Mouse (Mus musculus): ENCODE data around the gene 4921507P07Rik.
A peak's percentile ranks its signal among the peaks of the same experiment; 100 is the strongest.
"Not testable (repeated sequence)": the region's sequence is repeated elsewhere in the genome, so short reads cannot be mapped to it uniquely, and the experiment has no call there.

The 4921507P07Rik gene

GRCm38 (mm10) chr6:50596301-50597211 is at the start of gene 4921507P07Rik:
Gene 4921507P07Rik, minus strand, starts transcription at chr6:50596632.
- Histone ChIP-seq H3K9me3 (ENCODE audit: low read length) (peaks cover 4% of the 10 kb centered on the region; the same call in 1 of the 2 replicates), H3K36me3 (ENCODE audit: insufficient read depth, low read length) (no peaks in the 10 kb centered on the region), H3K4me3 (replicated peaks; ENCODE audit: low read length) (peak within 1 kb of the TSS; percentile 84), H3K4me1 (replicated peaks; ENCODE audit: low read depth, low read length) (peaks cover 3% of the 10 kb centered on the region; the same call in 1 of the 2 replicates), H3K27me3 (ENCODE audit: insufficient read depth, low read length) (peaks cover 46% of the 10 kb centered on the region)
- TF ChIP-seq NANOG (IDR thresholded peaks at IDR 0.05; ENCODE audit: borderline replicate concordance, low read length) (no peak), CTCF (conservative IDR thresholded peaks at IDR 0.05; ENCODE audit: low read length) (peak; percentile 41), POU5F1 (IDR thresholded peaks at IDR 0.05; ENCODE audit: borderline replicate concordance, low read length) (no peak)

- Histone ChIP-seq H3K4me3 (replicated peaks; ENCODE audit: low read length) (no peak overlapping the region), H3K9me3 (ENCODE audit: low read length) (peaks cover 85% of the 10 kb centered on the region), H3K36me3 (ENCODE audit: insufficient read depth, low read length) (no peaks in the 10 kb centered on the region), H3K27me3 (ENCODE audit: insufficient read depth, low read length) (no peaks in the 10 kb centered on the region), H3K4me1 (replicated peaks; ENCODE audit: low read depth, low read length) (no peaks in the 10 kb centered on the region)
- no peak for TF ChIP-seq POU5F1 (IDR thresholded peaks at IDR 0.05; ENCODE audit: borderline replicate concordance, low read length)
- no peak for TF ChIP-seq NANOG (IDR thresholded peaks at IDR 0.05; ENCODE audit: borderline replicate concordance, low read length)
- no peak for TF ChIP-seq CTCF (conservative IDR thresholded peaks at IDR 0.05; ENCODE audit: low read length)
Observed at GRCm38 (mm10) chr6:50644701-50645100, 48.3 kb upstream of the 4921507P07Rik start.

DNA sequence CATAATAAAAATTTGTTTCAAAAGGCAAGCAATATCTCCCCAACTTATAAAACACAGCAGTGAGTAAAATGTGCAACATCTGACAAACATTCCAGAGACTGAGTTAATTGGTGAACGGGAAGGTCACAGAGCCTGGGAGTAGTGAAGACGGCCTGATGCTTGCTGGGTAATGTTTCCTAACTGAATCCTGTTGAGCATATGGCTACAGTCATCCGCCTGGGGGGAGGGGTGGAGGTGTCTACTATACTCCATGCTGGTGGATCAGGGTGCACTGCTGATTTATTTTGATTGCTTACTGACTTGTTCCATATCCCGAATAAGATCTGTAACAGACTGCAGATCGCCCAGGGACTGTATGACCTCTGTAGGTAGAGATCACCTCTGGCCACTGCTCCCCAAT is 45.5 kb upstream of the 4921507P07Rik start:
- Histone ChIP-seq H3K9me3 (ENCODE audit: low read length) (peaks cover 95% of the 10 kb centered on the region), H3K4me1 (replicated peaks; ENCODE audit: low read depth, low read length) (no peaks in the 10 kb centered on the region), H3K27me3 (ENCODE audit: insufficient read depth, low read length) (no peaks in the 10 kb centered on the region), H3K4me3 (replicated peaks; ENCODE audit: low read length) (no peak overlapping the region), H3K36me3 (ENCODE audit: insufficient read depth, low read length) (no peaks in the 10 kb centered on the region)
- no peak for TF ChIP-seq POU5F1 (IDR thresholded peaks at IDR 0.05; ENCODE audit: borderline replicate concordance, low read length)
- TF ChIP-seq CTCF (conservative IDR thresholded peaks at IDR 0.05; ENCODE audit: low read length), result no peak
- no peak for TF ChIP-seq NANOG (IDR thresholded peaks at IDR 0.05; ENCODE audit: borderline replicate concordance, low read length)

GRCm38 (mm10) chr6:50640377-50640776 is 43.9 kb upstream of the 4921507P07Rik start:
- Histone ChIP-seq H3K36me3 (ENCODE audit: insufficient read depth, low read length) (no peaks in the 10 kb centered on the region), H3K27me3 (ENCODE audit: insufficient read depth, low read length) (no peaks in the 10 kb centered on the region)
- peak; percentile 29; the same call in 1 of the 2 replicates for TF ChIP-seq CTCF (conservative IDR thresholded peaks at IDR 0.05; ENCODE audit: low read length)
- no peak for TF ChIP-seq NANOG (IDR thresholded peaks at IDR 0.05; ENCODE audit: borderline replicate concordance, low read length)
- no peak for TF ChIP-seq POU5F1 (IDR thresholded peaks at IDR 0.05; ENCODE audit: borderline replicate concordance, low read length)

DNA sequence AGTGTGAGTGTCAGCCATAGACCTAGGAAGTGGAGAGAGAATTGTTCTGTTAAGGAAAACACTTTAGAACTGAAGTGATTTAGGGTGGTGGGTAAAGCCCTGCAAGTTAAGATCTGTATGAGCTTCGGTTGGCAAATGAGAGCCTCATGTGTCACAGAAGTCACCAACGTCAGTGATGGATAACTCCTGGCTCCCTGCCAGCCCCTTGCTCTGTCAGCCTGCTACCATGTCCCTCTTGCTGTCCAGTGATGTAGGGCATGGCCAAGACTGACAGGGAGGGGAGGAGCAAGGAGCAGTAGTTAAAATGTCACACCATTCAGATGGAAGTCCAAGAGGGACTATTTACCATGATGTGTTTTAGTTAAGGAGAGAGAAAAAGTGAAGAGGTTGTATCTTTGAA is 43.2 kb upstream of the 4921507P07Rik start:
- no peaks in the 10 kb centered on the region for H3K4me1 ChIP-seq (replicated peaks; ENCODE audit: low read depth, low read length)
- H3K36me3 ChIP-seq (ENCODE audit: insufficient read depth, low read length), result no peaks in the 10 kb centered on the region
- TF ChIP-seq CTCF (conservative IDR thresholded peaks at IDR 0.05; ENCODE audit: low read length) (no peak), NANOG (IDR thresholded peaks at IDR 0.05; ENCODE audit: borderline replicate concordance, low read length) (no peak), POU5F1 (IDR thresholded peaks at IDR 0.05; ENCODE audit: borderline replicate concordance, low read length) (no peak)
- H3K9me3 ChIP-seq (ENCODE audit: low read length), result peaks cover 89% of the 10 kb centered on the region
- no peaks in the 10 kb centered on the region for H3K27me3 ChIP-seq (ENCODE audit: insufficient read depth, low read length)
- H3K4me3 ChIP-seq (replicated peaks; ENCODE audit: low read length), result no peak overlapping the region

More at GRCm38 (mm10) chr6:50640377-50640776, 43.9 kb upstream of the 4921507P07Rik start:
- no peak overlapping the region for H3K4me3 ChIP-seq (replicated peaks; ENCODE audit: low read length)
- no peaks in the 10 kb centered on the region for H3K4me1 ChIP-seq (replicated peaks; ENCODE audit: low read depth, low read length)
- peaks cover 89% of the 10 kb centered on the region for H3K9me3 ChIP-seq (ENCODE audit: low read length)

DNA sequence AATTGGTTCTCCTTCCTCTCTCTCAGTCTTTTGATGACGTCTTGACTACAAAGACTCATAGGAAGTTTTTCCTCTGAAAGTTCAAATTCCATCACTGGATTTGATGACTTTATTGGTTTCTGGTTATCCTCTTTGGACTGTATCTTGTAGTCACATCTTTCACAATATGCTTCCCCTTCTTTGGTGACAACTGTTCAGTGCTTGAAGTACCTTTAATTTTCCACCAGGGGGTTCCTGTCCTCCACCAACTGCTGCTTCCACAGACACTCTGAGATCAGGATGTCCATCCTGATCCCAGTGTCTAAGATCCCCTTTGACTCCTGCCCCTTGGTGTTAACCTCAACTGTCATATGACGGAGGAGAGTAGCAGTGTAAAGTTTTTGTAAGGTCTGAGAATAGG is 29.7 kb upstream of the 4921507P07Rik start:
- H3K9me3 ChIP-seq (ENCODE audit: low read length), result peaks cover 31% of the 10 kb centered on the region
- H3K36me3 ChIP-seq (ENCODE audit: insufficient read depth, low read length); H3K4me1 ChIP-seq (replicated peaks; ENCODE audit: low read depth, low read length); H3K27me3 ChIP-seq (ENCODE audit: insufficient read depth, low read length); H3K4me3 ChIP-seq (replicated peaks; ENCODE audit: low read length): not testable (repeated sequence)

DNA sequence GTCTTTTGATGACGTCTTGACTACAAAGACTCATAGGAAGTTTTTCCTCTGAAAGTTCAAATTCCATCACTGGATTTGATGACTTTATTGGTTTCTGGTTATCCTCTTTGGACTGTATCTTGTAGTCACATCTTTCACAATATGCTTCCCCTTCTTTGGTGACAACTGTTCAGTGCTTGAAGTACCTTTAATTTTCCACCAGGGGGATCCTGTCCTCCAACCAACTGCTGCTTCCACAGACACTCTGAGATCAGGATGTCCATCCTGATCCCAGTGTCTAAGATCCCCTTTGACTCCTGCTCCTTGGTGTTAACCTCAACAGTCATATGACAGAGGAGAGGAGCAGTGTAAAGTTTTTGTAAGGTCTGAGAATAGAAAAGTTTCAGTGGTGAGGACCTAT is 21.8 kb upstream of the 4921507P07Rik start:
- H3K36me3 ChIP-seq (ENCODE audit: insufficient read depth, low read length); H3K4me3 ChIP-seq (replicated peaks; ENCODE audit: low read length); H3K9me3 ChIP-seq (ENCODE audit: low read length); H3K27me3 ChIP-seq (ENCODE audit: insufficient read depth, low read length); H3K4me1 ChIP-seq (replicated peaks; ENCODE audit: low read depth, low read length): not testable (repeated sequence)

DNA sequence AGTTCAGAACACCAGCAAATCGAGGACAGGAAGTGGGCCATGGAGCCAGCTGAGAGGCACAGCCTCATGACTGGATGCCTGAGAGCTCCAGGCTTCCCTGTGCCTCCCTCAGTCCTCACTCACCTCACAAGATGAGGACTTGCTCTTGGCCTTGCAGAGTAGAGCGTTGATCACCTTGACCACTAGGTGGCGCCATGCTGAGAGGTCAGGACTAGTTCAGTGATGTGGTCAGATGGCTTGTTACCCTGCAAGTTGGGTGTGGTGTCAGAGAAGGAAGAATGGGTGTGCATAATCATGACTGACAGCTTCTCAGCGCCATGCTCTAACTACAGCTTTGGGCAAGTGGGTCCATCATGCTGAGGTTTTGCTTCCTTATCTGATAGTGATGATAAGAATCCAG is 5.2 kb upstream of the 4921507P07Rik start:
- Histone ChIP-seq H3K4me1 (replicated peaks; ENCODE audit: low read depth, low read length) (peaks cover 4% of the 10 kb centered on the region), H3K36me3 (ENCODE audit: insufficient read depth, low read length) (no peaks in the 10 kb centered on the region)
- TF ChIP-seq CTCF (conservative IDR thresholded peaks at IDR 0.05; ENCODE audit: low read length) (peak; percentile 80), NANOG (IDR thresholded peaks at IDR 0.05; ENCODE audit: borderline replicate concordance, low read length) (no peak), POU5F1 (IDR thresholded peaks at IDR 0.05; ENCODE audit: borderline replicate concordance, low read length) (no peak)

DNA sequence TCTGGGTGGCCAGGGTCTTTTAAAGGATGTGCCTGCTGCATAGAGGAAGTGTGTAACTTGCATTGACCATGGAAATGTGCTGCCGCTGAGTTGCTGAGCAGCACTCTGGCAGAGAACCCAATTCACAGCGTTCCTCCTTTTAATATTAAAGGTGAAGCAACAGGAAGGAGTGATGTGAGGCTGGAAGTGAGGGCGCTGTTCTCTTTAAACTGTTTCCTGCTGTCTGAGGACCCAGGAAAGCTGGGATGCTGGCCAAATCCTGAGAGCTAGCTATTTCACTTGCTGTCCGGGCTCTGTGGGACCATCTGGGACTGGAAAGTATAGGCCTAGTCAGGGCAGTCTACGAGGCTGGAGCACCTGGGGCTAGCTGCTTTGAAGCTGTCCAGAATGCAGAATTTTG is 2.1 kb upstream of the 4921507P07Rik start:
- peaks cover 4% of the 10 kb centered on the region; the same call in 1 of the 2 replicates for H3K9me3 ChIP-seq (ENCODE audit: low read length)
- no peaks in the 10 kb centered on the region for H3K36me3 ChIP-seq (ENCODE audit: insufficient read depth, low read length)
- no peak overlapping the region for H3K4me3 ChIP-seq (replicated peaks; ENCODE audit: low read length)
- peaks cover 46% of the 10 kb centered on the region for H3K27me3 ChIP-seq (ENCODE audit: insufficient read depth, low read length)
- TF ChIP-seq NANOG (IDR thresholded peaks at IDR 0.05; ENCODE audit: borderline replicate concordance, low read length), result no peak
- no peak for TF ChIP-seq POU5F1 (IDR thresholded peaks at IDR 0.05; ENCODE audit: borderline replicate concordance, low read length)
- TF ChIP-seq CTCF (conservative IDR thresholded peaks at IDR 0.05; ENCODE audit: low read length), result no peak
- peaks cover 4% of the 10 kb centered on the region for H3K4me1 ChIP-seq (replicated peaks; ENCODE audit: low read depth, low read length)

More for the DNA sequence above, 5.2 kb upstream of the 4921507P07Rik start:
- Histone ChIP-seq H3K4me3 (replicated peaks; ENCODE audit: low read length) (no peak overlapping the region), H3K27me3 (ENCODE audit: insufficient read depth, low read length) (peaks cover 28% of the 10 kb centered on the region), H3K9me3 (ENCODE audit: low read length) (peaks cover 4% of the 10 kb centered on the region; the same call in 1 of the 2 replicates)

Data from E14TG2a.4 (cell line).